Mouse (Mus musculus) stomach, embryonic 16.5 days (tissue): ENCODE results near the gene Lingo1. TPM values are rescaled to one million over a fixed set of nuclear protein-coding genes. Genes with fewer than 3 reads are reported as not detected.

Experiments
- ATAC-seq: fragments of 200-750 bp; cut with Nextera tagmentation; 2 replicates; pipeline ENCODE4 v1.8.0; 2017; ENCODE audit warnings: moderate number of reproducible peaks, moderate TSS enrichment; ENCODE audit not compliant: insufficient read depth, low FRiP score
- H3K27ac ChIP-seq: fragments of 300-500 bp; sonication (generic); 2 replicates; pipeline ENCODE4 v1.5.1; 2014; ENCODE audit warnings: low read length
- H3K27me3 ChIP-seq: fragments of 300-500 bp; sonication (generic); 2 replicates; pipeline ENCODE4 v1.6.1; 2014; ENCODE audit warnings: low read length, control low read depth, mixed read lengths; ENCODE audit not compliant: control insufficient read depth, insufficient read depth
- H3K36me3 ChIP-seq: fragments of 300-500 bp; sonication (generic); 2 replicates; pipeline ENCODE4 v1.6.1; 2014; ENCODE audit warnings: low read length; ENCODE audit not compliant: control insufficient read depth, insufficient read depth
- H3K4me1 ChIP-seq: fragments of 300-500 bp; sonication (generic); 2 replicates; pipeline ENCODE4 v1.6.1; 2014; ENCODE audit warnings: low read length, control low read depth, mixed read lengths; ENCODE audit not compliant: control insufficient read depth, insufficient read depth
- H3K4me2 ChIP-seq: fragments of 300-500 bp; sonication (generic); 2 replicates; pipeline ENCODE4 v1.6.1; 2014; ENCODE audit warnings: low read depth, low read length, mixed read lengths
- H3K4me3 ChIP-seq: fragments of 300-500 bp; sonication (generic); replicated peaks from 2 replicates; pipeline ENCODE4 v1.5.1; 2014; ENCODE audit warnings: mild to moderate bottlenecking, low read length
- H3K9ac ChIP-seq: fragments of 300-500 bp; sonication (generic); 2 replicates; pipeline ENCODE4 v1.6.1; 2014; ENCODE audit warnings: low read length
- H3K9me3 ChIP-seq: fragments of 300-500 bp; sonication (generic); replicated peaks from 2 replicates; pipeline ENCODE4 v1.6.1; 2016; ENCODE audit warnings: low read length, control low read depth; ENCODE audit not compliant: control insufficient read depth
- WGBS: fragments of 180-500 bp; shearing (Covaris S2); extraction: QIAGEN DNeasy Blood & Tissue Kit; methylation state at CpG from one replicate; pipeline ENCODE4 v1.1.7; 2014; 5-methylcytosine and 5-hydroxymethylcytosine counted together
- polyA plus RNA-seq: library from polyadenylated mRNA; unstranded; fragments of >200 nt; fragmentation: Nextera tagmentation; extraction: Ambion mirVana; gene quantifications from 2 replicates; pipeline ENCODE4 v1.2.1, GENCODE M21; 2015

Lingo1 gene
- polyA plus RNA-seq, 1 experiment from 2014 or later, result 3.2 TPM

DNA sequence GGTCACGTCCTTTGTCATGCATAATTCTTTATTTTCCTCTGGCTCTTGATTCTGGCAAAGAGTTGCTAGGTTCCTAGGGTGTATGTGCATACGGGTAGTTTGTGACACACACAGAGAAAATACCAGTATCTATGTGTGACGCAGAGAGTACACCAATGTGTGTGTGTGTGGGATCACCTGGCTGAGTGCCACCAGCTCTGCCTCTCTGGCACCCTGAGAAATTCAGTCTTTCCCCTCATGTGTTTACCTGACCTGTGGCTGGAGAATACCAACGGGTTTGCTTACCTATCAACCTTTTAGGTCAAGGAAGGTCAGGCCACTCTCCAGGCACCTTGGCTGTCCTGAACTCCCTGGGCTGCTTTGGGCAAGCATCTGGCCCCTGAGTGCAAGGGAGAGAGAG lies 169.0 kb downstream of the Lingo1 start:
- no peak for ATAC-seq
- WGBS, result 48% methylated on average over 4 of the region's 4 CpGs
- H3K4me1 ChIP-seq, result peaks cover 2% of the 10 kb centered on the region; the same call in 1 of the 2 replicates
- no peak overlapping the region for H3K9ac ChIP-seq
- H3K27me3 ChIP-seq, result no peaks in the 10 kb centered on the region
- no peak overlapping the region for H3K27ac ChIP-seq
- H3K4me2 ChIP-seq, result no peak overlapping the region
- H3K36me3 ChIP-seq, result no peaks in the 10 kb centered on the region
- no peak overlapping the region for H3K4me3 ChIP-seq
- no peaks in the 10 kb centered on the region for H3K9me3 ChIP-seq

DNA sequence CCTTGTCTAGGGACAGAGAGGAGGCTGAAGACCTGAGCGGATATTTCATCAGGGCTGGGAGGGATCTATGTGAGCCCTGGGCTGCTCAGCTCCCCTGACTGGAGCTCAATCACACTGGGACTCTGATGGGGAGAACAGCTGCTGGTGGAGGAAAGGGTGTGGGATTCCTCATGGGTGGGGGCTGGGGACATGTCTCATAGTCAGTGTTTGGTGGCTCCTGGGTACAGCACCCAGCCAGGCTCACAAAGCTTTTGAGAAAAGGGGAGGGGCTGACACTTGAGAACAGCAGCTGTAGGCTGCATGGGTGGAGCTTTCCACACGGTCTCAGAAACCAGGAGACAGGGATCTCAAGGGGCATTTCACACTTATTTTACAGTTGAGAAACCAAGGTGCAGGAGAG lies 171.3 kb downstream of the Lingo1 start:
- H3K36me3 ChIP-seq, result no peaks in the 10 kb centered on the region
- no peak overlapping the region for H3K9ac ChIP-seq
- WGBS, result 31% methylated on average over 2 of the region's 2 CpGs
- peaks cover 13% of the 10 kb centered on the region for H3K27me3 ChIP-seq
- H3K4me3 ChIP-seq, result no peak overlapping the region
- H3K4me1 ChIP-seq, result peaks cover 2% of the 10 kb centered on the region; the same call in 1 of the 2 replicates
- no peak overlapping the region for H3K4me2 ChIP-seq
- no peaks in the 10 kb centered on the region for H3K9me3 ChIP-seq
- H3K27ac ChIP-seq, result no peak overlapping the region
- ATAC-seq, result no peak

DNA sequence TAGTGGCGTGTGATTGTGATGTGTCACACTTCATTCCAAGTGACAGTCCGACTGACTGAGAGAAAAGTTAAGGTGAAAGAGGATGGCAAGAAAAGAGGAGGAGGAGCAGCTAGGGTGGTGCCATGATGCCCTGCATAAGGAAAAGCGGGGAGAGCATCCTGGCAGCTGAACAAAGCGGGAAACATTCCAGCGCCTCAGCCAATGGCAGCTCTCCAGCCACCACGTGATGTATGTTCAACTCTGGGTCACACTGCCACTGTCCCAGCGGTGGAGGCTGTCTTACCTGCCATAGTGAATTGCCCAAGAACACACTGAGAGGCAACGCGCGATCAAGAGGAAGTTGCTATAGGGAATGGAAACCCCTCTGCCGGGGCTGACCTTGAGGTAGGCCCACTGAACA lies 172.9 kb downstream of the Lingo1 start:
- Histone ChIP-seq H3K27me3 (peaks cover 21% of the 10 kb centered on the region), H3K4me3 (no peak overlapping the region), H3K9ac (no peak overlapping the region), H3K4me2 (no peak overlapping the region), H3K4me1 (peaks cover 2% of the 10 kb centered on the region; the same call in 1 of the 2 replicates), H3K9me3 (no peaks in the 10 kb centered on the region), H3K27ac (no peak overlapping the region), H3K36me3 (no peaks in the 10 kb centered on the region)
- ATAC-seq, result no peak
- 86% methylated on average over 11 of the region's 11 CpGs for WGBS

DNA sequence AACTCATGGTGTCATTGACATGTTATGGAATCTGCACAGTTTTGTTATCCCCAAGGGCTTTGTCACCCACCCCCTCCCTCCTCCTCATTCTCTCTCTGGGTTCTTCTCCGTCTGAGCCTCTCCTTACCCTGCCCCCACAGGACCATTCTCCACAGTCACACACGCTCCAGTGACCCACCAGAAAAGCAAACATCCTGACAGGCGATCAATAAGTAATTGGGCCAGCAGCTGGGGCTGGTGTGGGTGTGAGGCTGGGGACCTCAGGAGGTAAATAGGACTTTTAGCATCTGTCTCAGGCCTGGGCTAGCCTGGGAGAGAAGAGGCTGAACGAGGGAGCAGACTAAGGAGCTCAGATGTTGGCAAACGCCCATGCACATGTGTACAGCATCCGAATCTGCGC lies 173.5 kb downstream of the Lingo1 start:
- Histone ChIP-seq H3K4me1 (peaks cover 2% of the 10 kb centered on the region; the same call in 1 of the 2 replicates), H3K36me3 (no peaks in the 10 kb centered on the region), H3K4me3 (no peak overlapping the region), H3K4me2 (no peak overlapping the region), H3K27me3 (peaks cover 21% of the 10 kb centered on the region), H3K9ac (no peak overlapping the region), H3K27ac (no peak overlapping the region), H3K9me3 (no peaks in the 10 kb centered on the region)
- 62% methylated on average over 7 of the region's 7 CpGs for WGBS
- ATAC-seq, result no peak

DNA sequence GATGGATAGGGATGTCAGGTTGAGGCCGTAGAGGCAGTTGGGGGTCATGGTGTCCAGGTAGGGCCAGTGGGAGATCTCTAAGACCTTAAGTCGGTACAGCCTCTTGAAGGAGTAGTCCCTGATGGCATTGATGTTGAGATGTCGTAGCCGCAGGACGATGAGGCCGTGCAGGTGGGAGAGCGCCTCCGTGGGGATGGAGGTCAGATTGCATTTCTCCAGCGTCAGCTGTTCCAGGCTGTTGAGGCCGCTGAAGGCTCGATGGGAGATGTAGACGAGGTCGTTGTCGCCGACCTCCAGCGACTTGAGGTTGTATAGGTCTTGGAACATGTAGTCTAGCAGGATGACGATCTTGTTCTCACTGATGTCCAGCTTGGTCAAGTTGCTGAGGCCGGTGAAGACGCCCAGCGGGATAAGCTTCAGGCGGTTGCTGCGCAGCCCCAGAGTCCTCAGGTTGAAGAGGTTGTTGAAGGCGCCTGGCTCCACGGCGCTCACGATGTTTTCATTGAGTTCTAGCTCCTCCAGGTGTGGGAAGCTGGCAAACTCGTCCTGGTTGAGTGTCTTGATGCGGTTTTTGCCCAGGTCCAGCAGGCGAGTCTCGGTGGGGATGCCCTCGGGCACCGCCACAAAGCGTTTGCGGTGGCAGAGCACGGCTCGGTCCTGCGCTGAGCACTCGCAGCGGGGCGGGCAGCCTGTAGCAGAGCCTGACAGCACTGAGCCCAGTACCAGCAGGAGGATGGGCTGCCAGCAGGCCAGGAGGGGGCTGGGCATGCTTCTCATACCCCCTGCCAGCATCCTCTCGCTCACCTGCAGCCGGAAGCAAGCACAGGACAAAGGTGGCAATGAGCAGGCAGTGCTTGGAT lies 175.5 kb downstream of the Lingo1 start:
- Histone ChIP-seq H3K36me3 (no peaks in the 10 kb centered on the region), H3K27ac (no peak overlapping the region), H3K4me2 (no peak overlapping the region), H3K9me3 (no peaks in the 10 kb centered on the region), H3K4me3 (no peak overlapping the region), H3K9ac (no peak overlapping the region), H3K27me3 (peaks cover 21% of the 10 kb centered on the region), H3K4me1 (peaks cover 2% of the 10 kb centered on the region; the same call in 1 of the 2 replicates)
- 33% methylated on average over 42 of the region's 42 CpGs for WGBS
- ATAC-seq, result no peak

DNA sequence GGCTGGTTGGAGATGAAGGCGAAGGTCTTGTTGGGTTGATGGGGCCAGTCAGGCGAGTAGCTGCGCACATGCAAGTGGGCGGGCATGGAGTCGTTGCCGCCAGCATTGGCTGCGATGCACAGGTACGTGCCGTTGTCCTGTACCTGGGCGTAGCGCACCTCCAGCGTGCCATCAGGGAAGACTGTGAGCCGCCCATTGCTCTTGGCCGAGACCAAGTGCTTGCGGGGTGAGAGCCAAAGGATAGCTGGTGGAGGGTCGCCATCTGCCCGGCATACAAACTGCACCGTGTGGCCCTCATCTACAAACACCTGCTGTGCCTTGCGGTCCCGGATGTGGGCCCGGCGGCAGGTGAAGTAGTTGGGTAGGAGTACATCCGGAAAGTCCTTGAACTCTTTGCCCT lies 176.6 kb downstream of the Lingo1 start:
- 70% methylated on average over 23 of the region's 23 CpGs for WGBS
- no peak overlapping the region for H3K4me2 ChIP-seq

DNA sequence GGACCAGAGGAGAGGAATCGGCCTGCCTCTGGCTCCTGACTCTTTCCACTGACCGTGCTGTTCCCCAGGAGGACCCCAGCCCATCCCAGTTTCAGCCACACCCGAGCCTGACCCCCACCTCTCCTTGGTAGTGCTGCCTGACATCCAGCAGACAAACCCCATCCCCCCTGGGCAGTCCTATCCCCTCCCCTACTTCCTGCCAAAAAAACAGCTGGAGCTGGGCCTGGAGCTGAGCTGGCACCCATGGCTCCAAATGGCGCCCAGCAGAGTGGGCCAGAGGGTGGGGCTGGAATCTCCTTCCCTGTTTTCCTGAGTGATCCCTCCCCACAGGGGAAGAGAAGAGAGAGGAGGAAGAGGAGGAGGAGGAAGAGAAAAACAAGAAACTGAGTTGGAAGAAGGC lies 177.6 kb downstream of the Lingo1 start:
- Histone ChIP-seq H3K36me3 (no peaks in the 10 kb centered on the region), H3K27me3 (peaks cover 21% of the 10 kb centered on the region), H3K4me2 (no peak overlapping the region), H3K9ac (no peak overlapping the region), H3K9me3 (no peaks in the 10 kb centered on the region), H3K27ac (no peak overlapping the region), H3K4me1 (no peaks in the 10 kb centered on the region), H3K4me3 (no peak overlapping the region)
- no peak for ATAC-seq
- 79% methylated on average over 4 of the region's 4 CpGs for WGBS

More for the DNA sequence above, 176.6 kb downstream of the Lingo1 start:
- Histone ChIP-seq H3K27ac (no peak overlapping the region), H3K27me3 (peaks cover 21% of the 10 kb centered on the region), H3K9ac (no peak overlapping the region), H3K36me3 (no peaks in the 10 kb centered on the region), H3K9me3 (no peaks in the 10 kb centered on the region), H3K4me3 (no peak overlapping the region), H3K4me1 (no peaks in the 10 kb centered on the region; the same call in 1 of the 2 replicates)
- no peak for ATAC-seq

DNA sequence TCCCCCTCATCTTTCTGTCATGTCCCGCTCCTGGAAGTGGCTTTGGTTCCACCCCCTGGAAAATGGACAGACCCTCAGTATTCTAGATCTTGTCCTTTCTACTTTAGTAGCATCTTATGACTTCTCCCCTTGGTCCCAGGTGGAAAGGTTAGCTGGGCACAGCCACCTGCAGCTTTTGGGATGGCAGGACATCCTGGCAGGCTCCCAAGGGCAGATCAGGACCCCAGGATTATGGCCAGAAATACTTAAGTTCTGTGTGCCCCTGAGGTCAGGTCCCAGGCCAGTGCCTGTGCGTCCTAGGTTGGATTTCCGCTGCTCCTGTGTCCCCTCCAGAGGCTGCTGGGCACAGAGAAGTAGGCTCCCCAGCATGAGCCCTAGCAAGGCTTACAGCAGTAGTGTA lies 180.2 kb downstream of the Lingo1 start:
- Histone ChIP-seq H3K27ac (no peak overlapping the region), H3K4me2 (no peak overlapping the region), H3K9me3 (no peaks in the 10 kb centered on the region), H3K4me1 (no peaks in the 10 kb centered on the region), H3K9ac (no peak overlapping the region), H3K36me3 (no peaks in the 10 kb centered on the region), H3K4me3 (no peak overlapping the region), H3K27me3 (peaks cover 19% of the 10 kb centered on the region)
- no peak for ATAC-seq
- WGBS, result 78% methylated on average over 3 of the region's 3 CpGs

DNA sequence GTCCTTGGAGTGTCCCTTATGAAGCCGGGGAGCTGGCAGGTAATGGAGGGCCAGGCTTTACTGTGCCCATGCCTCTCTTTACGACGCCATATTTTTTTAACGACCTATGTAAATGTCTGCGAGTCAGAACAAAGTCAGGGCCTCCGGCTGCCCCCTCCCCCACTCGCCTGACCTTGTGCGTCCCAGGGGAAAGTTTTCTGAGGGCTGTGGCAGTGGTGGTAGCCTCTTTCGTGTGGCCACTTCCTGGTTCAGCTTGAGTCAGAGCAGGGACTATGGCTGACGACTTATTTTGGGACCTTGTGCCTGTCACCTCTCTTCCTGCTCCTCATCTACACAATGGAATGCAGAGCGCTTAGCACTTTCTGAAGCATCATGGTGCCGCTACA lies 183.5 kb downstream of the Lingo1 start:
- 48% methylated on average over 12 of the region's 12 CpGs for WGBS
- Histone ChIP-seq H3K9me3 (no peaks in the 10 kb centered on the region), H3K27me3 (no peaks in the 10 kb centered on the region), H3K27ac (no peak overlapping the region), H3K36me3 (no peaks in the 10 kb centered on the region), H3K4me2 (no peak overlapping the region), H3K4me1 (0 out of 2 replicates have a peak, but pooled peaks cover 3% of the 10 kb centered on the region), H3K4me3 (no peak overlapping the region), H3K9ac (no peak overlapping the region)
- ATAC-seq, result no peak
